Mouse (Mus musculus) G1E (cell line): Measurements from ENCODE around the gene Trem3.

Source experiments
- CTCF ChIP-seq: IDR thresholded peaks from 2 replicates; pipeline ENCODE4 v1.5.1; 2012; ENCODE audit warnings: low read depth, low read length, inconsistent platforms, mixed read lengths
- TAL1 ChIP-seq: conservative IDR thresholded peaks from 2 replicates; pipeline ENCODE4 v1.6.1; 2012; ENCODE audit warnings: low read depth, low read length, inconsistent platforms, mixed read lengths

DNA sequence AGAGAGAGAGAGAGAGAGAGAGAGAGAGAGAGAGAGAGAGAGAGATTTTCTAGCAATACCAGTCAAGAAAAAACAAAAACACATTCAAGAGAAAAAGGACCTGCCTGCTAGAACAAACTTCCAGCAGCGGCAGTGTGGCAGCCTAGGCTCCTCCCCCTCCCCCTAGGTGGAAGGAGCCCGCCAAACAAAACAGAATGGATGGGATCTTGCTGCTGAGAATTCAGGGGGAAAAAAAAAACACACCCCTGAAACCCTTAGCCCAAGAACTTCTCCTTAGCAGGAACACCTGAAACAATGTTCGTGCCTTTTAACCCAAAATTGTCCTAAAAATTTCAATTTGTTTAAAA is 34.1 kb downstream of the Trem3 start:
- TF ChIP-seq CTCF (no peak), TAL1 (no peak)
